Mouse (Mus musculus) adrenal gland, postnatal 14 days (tissue): ENCODE results near the gene Snx29. TPM values are rescaled to one million over a fixed set of nuclear protein-coding genes. Genes with fewer than 3 reads are reported as not detected.
A peak's percentile ranks its signal among the peaks of the same experiment; 100 is the strongest.
"Not testable (repeated sequence)": the region's sequence is repeated elsewhere in the genome, so short reads cannot be mapped to it uniquely, and the experiment has no call there.

Source experiments
- DNase-seq: peaks from one replicate; pipeline ENCODE4 v3.0.0; 2021; ENCODE audit warnings: mixed read lengths
- total RNA-seq: library from RNA; stranded (reverse); gene quantifications from 2 replicates; pipeline ENCODE4 v1.2.3, GENCODE M21; 2021

Gene Snx29
- total RNA-seq, 1 experiment from 2014 or later: 17.2 TPM

- DNase-seq: not testable (repeated sequence)
Observed at GRCm38 (mm10) chr16:11360576-11360975, 37.9 kb downstream of the Snx29 start.

GRCm38 (mm10) chr16:11365626-11366025 is 42.9 kb downstream of the Snx29 start:
- no peak for DNase-seq

DNA sequence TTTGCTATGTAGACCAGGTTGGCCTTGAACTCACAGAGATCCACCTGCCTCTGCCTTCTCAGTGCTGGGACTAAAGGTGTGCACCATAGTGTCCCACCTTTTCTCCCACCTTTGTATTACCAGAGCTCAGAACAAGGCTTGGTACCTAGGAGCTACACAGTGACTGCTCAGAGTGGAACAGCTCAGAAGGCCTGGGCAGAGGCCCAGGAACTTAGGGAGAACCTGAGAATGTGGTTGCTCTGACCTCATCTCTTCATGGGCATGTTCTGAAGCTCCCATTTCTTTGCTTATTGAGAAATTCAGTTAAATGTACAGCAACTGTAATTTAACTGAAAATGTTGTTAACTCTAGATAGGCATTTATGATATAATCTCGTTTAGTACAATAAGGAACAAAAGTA is 44.1 kb downstream of the Snx29 start:
- DNase-seq: no peak

GRCm38 (mm10) chr16:11368412-11368811 is 45.7 kb downstream of the Snx29 start:
- DNase-seq: no peak

GRCm38 (mm10) chr16:11369162-11369561 is 46.5 kb downstream of the Snx29 start:
- DNase-seq: no peak

GRCm38 (mm10) chr16:11369642-11370041 is 46.9 kb downstream of the Snx29 start:
- no peak for DNase-seq

GRCm38 (mm10) chr16:11370132-11370544 is 47.4 kb downstream of the Snx29 start:
- DNase-seq: peak; percentile 50

- no peak for DNase-seq
Observed at GRCm38 (mm10) chr16:11379264-11379663, 56.6 kb downstream of the Snx29 start.

- no peak for DNase-seq
Observed at GRCm38 (mm10) chr16:11380038-11380437, 57.3 kb downstream of the Snx29 start.

DNA sequence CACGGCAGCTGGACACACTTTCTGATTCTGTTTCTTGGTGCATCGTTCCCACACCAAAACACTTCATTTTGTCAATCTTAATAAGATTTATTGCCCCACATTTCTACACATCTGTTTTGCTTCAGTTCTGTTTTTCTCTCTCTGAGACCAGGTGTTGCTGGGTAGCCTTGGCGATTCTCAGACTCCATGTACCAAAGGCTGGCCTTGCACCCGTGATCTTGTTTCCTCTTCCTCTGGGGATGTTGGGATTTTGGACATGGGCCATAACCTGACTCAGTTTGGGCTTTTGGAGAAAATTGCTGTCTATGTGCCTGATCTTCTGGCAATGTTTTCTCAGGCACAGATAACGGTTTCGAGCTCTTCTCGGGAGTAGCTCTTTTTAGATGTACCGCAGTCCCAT is 58.2 kb downstream of the Snx29 start:
- DNase-seq: no peak

DNA sequence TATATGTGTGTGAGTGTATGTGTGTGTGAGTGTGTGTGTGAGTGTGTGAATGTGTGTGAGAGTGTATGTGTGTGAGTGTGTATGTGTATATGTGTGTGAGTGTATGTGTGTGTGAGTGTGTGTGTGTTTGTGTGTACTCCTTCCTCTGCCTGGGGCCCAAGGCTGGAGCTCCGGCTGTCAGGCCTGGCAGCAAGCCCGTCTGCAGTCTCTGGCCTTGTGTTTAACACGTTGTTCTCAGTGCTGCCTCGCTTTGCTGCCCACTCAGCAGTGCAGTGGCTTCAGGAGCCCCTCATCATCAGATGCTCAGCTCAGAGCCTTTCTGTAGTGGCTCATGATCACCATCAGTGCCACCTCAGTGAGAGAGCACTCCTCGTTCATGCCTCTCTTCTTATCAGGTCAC is 61.7 kb downstream of the Snx29 start:
- DNase-seq: peak; percentile 54

DNA sequence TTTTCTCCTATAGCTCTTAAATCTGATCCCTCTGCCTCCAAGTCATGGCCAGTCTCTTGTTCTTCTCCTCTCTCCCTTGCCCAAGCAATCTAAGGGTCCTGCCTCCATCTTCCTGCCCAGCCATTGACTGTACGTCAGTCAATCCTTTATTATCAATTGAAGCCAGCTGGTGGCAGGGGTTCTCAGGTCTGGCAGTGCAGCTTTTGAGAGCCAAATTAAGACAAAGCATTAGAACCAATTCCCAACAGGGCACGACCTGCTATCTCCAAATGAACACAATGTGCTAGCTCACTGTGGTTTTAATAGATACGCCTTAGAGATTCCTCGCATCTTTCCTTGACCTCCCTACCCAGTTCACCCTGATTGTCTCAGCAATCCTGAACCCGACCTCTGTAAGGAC is 62.4 kb downstream of the Snx29 start:
- no peak for DNase-seq

DNA sequence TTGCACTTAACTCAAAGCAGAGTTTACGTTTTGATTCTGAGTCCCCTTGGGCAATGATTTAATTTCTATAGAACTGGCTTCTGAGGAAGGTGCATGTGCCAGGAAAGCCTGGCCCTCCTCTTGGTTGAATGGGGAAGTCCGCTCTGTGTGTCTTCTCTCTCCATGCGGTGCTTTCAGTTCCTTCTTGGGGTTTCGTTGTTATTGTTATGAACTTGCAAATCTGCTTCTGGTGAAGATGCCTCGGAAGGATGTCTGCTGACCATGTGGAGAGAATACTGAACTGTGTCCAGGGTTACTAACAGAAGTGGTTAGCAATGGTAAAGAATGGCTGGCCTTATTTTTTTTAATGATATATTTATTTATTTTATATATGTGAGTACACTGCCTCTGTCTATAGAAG is 63.1 kb downstream of the Snx29 start:
- DNase-seq: no peak

DNA sequence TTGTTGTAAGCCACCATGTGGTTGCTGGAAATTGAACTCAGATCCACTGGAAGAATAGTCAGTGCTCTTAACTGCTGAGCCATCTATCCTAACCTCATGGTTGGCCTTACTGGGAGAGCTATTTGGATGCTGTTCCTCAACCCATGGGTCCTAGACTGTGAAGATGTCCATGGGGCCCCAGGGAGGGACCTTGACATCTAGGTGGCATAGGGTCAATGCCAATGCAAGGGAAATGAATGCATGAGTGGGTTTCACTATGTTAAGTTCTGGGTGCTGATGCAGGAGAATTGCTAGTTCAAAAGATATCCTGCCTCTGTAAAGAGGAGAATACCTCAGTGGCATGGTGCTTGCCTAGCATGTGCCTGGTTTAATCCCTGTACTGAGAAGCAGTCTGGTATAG is 63.5 kb downstream of the Snx29 start:
- no peak for DNase-seq

DNA sequence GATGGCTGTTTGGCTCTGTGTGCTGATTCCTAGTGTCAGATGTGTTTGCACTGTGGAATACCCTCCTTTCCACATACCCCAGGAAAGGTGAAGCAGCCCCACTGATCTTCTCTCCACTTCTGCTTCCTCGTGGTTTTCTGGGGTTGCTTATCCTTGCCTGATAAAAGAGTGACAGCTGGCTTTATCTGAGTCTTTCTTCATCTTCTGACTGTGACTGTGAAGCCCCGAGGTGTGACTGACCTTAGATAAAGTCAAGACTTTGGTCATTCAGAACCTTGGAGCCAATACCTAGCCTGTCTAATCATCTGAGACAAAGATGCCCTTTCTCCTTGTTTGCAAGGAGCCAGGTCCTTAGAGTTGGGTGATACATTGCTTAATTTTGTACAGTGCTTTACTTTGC is 65.4 kb downstream of the Snx29 start:
- DNase-seq: no peak

DNA sequence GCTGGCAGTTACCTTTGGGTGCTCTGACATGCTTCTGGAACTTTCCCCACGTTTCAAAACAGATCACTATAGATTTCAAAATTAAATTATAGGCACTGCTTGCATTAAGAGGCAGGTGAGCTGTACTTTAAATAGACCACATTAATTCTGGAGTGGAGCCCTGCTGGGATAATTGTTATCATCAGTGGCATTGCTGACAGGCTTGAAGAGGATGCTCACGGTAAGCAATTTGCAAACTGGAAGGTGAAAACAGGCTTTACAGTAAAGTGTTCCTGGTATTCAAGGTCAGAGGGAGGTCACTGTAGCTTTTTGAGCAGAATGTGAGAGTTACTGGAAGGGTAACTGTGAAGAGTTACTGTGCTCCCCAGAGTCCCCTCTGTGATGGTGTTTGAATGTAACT is 66.6 kb downstream of the Snx29 start:
- DNase-seq: no peak

GRCm38 (mm10) chr16:11396570-11396969 is 73.9 kb downstream of the Snx29 start:
- no peak for DNase-seq

DNA sequence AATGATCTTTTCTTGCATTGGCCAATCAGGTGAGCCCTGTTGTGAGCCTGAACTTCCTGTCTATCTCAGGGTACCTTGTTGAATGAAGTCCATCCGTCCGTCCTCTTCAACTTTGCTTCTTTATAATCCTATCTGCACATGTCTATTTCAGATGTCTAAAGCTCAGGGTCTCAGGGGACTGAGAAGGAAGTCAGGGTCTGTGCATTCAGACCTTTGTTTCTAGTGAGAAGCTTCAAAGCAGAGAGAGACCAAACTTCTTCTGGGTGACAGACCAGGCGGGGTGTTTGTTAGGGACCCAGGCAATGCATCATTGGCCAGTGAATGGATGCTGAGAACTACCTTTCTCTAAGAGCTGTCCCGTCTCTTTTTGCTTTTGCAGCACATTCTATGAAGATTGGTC is 76.7 kb downstream of the Snx29 start:
- no peak for DNase-seq

- DNase-seq: no peak
Observed at GRCm38 (mm10) chr16:11399845-11400565, 77.3 kb downstream of the Snx29 start.

- no peak for DNase-seq
Observed at GRCm38 (mm10) chr16:11400936-11401335, 78.2 kb downstream of the Snx29 start.

GRCm38 (mm10) chr16:11405193-11405592 is 82.5 kb downstream of the Snx29 start:
- DNase-seq: no peak

DNA sequence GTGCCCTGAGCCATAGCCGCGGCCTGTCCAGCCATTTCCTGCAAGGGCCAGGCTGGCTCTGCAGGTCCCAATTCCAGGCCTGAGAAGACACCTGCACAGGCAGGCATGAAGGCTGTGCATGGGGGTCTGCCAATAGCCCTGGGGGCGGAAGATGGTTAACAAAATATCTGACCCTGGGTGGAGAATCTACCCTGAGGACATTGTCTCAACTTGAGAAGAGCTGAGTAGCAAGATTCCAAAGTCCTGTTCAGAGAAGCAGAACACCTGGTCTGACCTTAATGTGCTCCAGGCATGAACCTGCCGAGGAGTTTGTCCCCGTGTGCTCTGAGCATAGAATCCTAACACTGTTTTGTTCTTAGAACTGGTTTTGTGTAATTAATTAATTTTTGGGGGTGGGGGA is 83.5 kb downstream of the Snx29 start:
- no peak for DNase-seq

DNA sequence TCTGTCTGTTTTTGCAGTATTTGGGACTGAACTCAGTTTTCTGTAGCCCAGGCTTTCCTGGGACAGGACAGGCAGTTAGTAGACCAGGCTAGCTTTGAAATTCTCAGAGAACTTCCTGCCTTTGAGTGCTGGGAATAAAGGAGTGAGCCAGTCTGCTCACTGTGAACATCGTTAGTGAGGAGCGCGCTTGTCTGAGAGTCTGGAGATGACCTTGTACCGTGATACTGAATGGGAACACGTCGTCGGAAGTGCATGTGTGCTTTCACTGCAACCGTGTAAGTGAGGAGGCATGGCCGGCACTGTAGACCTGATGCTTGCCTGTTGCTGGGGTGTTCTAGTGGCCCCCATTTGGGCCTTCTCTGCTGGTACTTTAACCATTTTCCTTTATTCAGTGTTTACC is 83.9 kb downstream of the Snx29 start:
- DNase-seq: no peak

DNA sequence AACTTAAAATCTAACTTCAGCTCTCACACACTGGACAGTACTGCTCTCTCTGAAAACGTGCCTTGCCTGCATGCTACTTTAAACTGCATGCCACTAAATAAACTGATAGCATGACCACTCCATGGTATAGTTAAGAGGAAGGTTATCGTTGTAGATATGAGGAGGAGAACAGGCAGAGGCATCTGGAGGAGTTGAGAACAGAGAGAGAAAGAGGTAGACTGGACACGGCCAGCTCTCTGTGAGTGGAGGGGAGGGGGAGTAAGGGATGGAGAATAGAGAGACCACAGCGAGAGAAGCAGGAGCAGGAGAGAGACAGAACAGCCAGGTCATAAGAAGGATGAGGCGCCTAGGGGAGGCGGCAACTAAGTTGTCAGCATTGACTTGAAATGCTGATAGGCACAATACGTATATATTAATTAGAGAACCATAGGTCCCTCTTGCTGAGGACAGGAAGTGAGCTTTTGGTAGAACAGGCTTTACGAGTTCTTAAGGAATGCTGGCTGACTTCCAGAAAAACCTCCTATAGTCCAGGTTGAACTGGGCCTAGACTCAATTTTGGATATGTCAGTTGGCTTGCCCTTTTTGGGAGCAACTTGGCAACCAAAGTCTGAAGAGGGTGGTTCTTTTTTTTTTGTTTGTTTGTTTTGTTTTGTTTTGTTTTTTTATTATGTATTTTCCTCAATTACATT is 85.4 kb downstream of the Snx29 start:
- no peak for DNase-seq
